Mouse (Mus musculus) spleen, adult 2 months (tissue): ENCODE data around the gene Fan1. TPM values are rescaled to one million over a fixed set of nuclear protein-coding genes. Genes with fewer than 3 reads are reported as not detected.

Experiments used
- DNase-seq, 2 experiments: peaks; one replicate each; pipeline versions ENCODE4 v3.0.0 to v3.0.0-alpha.2; 2012 to 2021; ENCODE audit warnings: low spot score in 2 of 2, low read depth in 1 of 2
- H3K27ac ChIP-seq: fragments of 200-500 bp; 2 replicates; pipeline ENCODE4 v1.5.1; 2012; ENCODE audit warnings: low read length, inconsistent platforms; ENCODE audit not compliant: insufficient read depth
- H3K27me3 ChIP-seq: fragments of 200-500 bp; 2 replicates; pipeline ENCODE4 v1.6.1; 2012; ENCODE audit warnings: mild to moderate bottlenecking, moderate library complexity, low read length, inconsistent platforms; ENCODE audit not compliant: control insufficient read depth, insufficient read depth
- H3K36me3 ChIP-seq: fragments of 200-500 bp; 2 replicates; pipeline ENCODE4 v1.6.1; 2012; ENCODE audit warnings: mild to moderate bottlenecking, low read length, inconsistent platforms; ENCODE audit not compliant: control insufficient read depth, insufficient read depth
- H3K4me1 ChIP-seq: fragments of 200-500 bp; 2 replicates; pipeline ENCODE4 v1.6.1; 2011; ENCODE audit warnings: inconsistent platforms; ENCODE audit not compliant: control insufficient read depth, insufficient read depth, insufficient read length
- H3K4me3 ChIP-seq: fragments of 200-500 bp; 2 replicates; pipeline ENCODE4 v1.5.1; 2011; ENCODE audit warnings: mild to moderate bottlenecking, inconsistent platforms; ENCODE audit not compliant: insufficient read depth, insufficient read length; ENCODE audit errors: extremely low read depth
- CTCF ChIP-seq: fragments of 200-500 bp; IDR thresholded peaks from 2 replicates; pipeline ENCODE4 v1.5.1; 2011; ENCODE audit warnings: mild to moderate bottlenecking, inconsistent platforms; ENCODE audit not compliant: insufficient read depth, insufficient read length, insufficient replicate concordance; ENCODE audit errors: extremely low read depth
- POLR2A ChIP-seq: fragments of 200-500 bp; IDR thresholded peaks from 2 replicates; pipeline ENCODE4 v1.6.1; 2011; ENCODE audit warnings: low read depth, low read length, inconsistent platforms
- WGBS: fragments of 180-500 bp; shearing (Covaris S2); methylation state at CpG from one replicate; pipeline ENCODE4 v1.1.7; 2018; 5-methylcytosine and 5-hydroxymethylcytosine counted together
- polyA plus RNA-seq: library from polyadenylated mRNA; depleted of rRNA; stranded (reverse); fragments of >200 nt; gene quantifications from 2 replicates; pipeline ENCODE4 v1.2.3, GENCODE M21; 2012

Fan1 gene
- polyA plus RNA-seq, 1 experiment, result 1.5 TPM

- Histone ChIP-seq H3K27me3 (no peaks in the 10 kb centered on the region), H3K4me1 (no peaks in the 10 kb centered on the region), H3K4me3 (no peak overlapping the region), H3K36me3 (peaks cover 11% of the 10 kb centered on the region), H3K27ac (no peak overlapping the region)
- no peak for TF ChIP-seq POLR2A
- TF ChIP-seq CTCF, result no peak
- 91% methylated on average over 1 of the region's 1 CpGs for WGBS
- DNase-seq, result no peak
Measured at GRCm38 (mm10) chr7:64347813-64348212, 26.1 kb downstream of the Fan1 start.

DNA sequence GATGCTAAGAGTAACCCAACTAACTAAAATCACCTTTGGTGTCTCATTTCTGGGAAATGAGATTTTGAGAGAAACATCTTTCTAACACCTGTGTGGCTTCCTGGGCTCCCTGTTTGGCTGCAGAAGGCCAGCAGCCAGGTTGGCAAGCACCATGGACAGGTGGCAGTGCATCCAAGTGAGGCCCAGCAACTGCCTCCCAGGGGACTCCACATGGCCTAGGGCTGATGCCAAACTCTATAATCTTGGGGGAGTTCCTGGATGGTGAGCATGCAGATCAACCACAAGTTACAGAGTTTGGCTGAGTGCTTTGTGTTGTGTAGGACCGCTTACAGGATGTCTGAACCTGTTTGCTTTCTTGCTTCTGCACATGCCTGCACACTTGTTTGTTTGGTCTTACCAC is 41.2 kb downstream of the Fan1 start:
- TF ChIP-seq POLR2A, result no peak
- no peak for TF ChIP-seq CTCF
- no peaks in the 10 kb centered on the region for H3K27me3 ChIP-seq
- H3K4me3 ChIP-seq, result no peak overlapping the region
- H3K27ac ChIP-seq, result no peak overlapping the region
- no peaks in the 10 kb centered on the region for H3K4me1 ChIP-seq
- WGBS, result 77% methylated on average over 1 of the region's 1 CpGs
- no peak for DNase-seq
- peaks cover 9% of the 10 kb centered on the region for H3K36me3 ChIP-seq

- Histone ChIP-seq H3K4me1 (no peaks in the 10 kb centered on the region), H3K27me3 (no peaks in the 10 kb centered on the region), H3K4me3 (no peak overlapping the region), H3K36me3 (peaks cover 5% of the 10 kb centered on the region; the same call in 1 of the 2 replicates), H3K27ac (no peak overlapping the region)
- no peak for DNase-seq
- 92% methylated on average over 3 of the region's 3 CpGs for WGBS
- TF ChIP-seq CTCF (no peak), POLR2A (no peak)
Measured at GRCm38 (mm10) chr7:64331309-64331708, 42.6 kb downstream of the Fan1 start.

- DNase-seq, result no peak
- WGBS, result 88% methylated on average over 4 of the region's 4 CpGs
- Histone ChIP-seq H3K27me3 (no peaks in the 10 kb centered on the region), H3K4me1 (no peaks in the 10 kb centered on the region), H3K4me3 (no peak overlapping the region), H3K27ac (no peak overlapping the region), H3K36me3 (0 out of 2 replicates have a peak, but pooled peaks cover 2% of the 10 kb centered on the region)
- TF ChIP-seq CTCF (no peak), POLR2A (no peak)
Measured at GRCm38 (mm10) chr7:64327486-64327885, 46.4 kb downstream of the Fan1 start.

DNA sequence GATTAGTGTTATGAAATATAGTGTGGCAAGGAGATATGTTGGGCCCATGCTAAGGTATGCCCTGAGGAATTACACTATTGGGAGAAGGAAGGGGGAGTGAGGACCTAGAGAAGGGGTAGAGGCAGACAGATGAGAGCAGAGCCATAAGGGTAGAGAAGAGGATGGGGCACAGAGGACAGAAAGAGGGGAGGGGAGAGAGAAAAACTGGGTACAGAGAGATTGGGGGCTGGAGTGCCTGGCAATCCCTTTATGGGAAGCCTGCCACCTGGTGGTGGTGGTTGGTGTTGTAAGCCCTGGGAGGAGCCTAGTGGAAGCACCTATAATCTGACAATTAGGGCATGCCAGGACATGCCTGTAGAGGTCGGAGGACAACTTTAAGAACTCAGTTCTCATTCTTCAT is 47.0 kb downstream of the Fan1 start:
- DNase-seq, result peak; percentile 61 to 80
- Histone ChIP-seq H3K4me3 (no peak overlapping the region), H3K4me1 (no peaks in the 10 kb centered on the region), H3K36me3 (0 out of 2 replicates have a peak, but pooled peaks cover 2% of the 10 kb centered on the region), H3K27ac (no peak overlapping the region), H3K27me3 (no peaks in the 10 kb centered on the region)
- WGBS, result 6% methylated on average over 1 of the region's 1 CpGs
- TF ChIP-seq POLR2A (no peak), CTCF (peak; percentile 76; the same call in 1 of the 2 replicates)

- no peak for TF ChIP-seq POLR2A
- no peak for TF ChIP-seq CTCF
- H3K4me1 ChIP-seq, result no peaks in the 10 kb centered on the region
- no peak overlapping the region for H3K27ac ChIP-seq
- DNase-seq, result no peak
- H3K27me3 ChIP-seq, result no peaks in the 10 kb centered on the region
- 89% methylated on average over 4 of the region's 4 CpGs for WGBS
- H3K36me3 ChIP-seq, result peaks cover 6% of the 10 kb centered on the region
- H3K4me3 ChIP-seq, result no peak overlapping the region
Measured at GRCm38 (mm10) chr7:64321658-64322057, 52.2 kb downstream of the Fan1 start.

- DNase-seq, result no peak
- no peak for TF ChIP-seq CTCF
- no peak for TF ChIP-seq POLR2A
- no peaks in the 10 kb centered on the region for H3K4me1 ChIP-seq
- 97% methylated on average over 5 of the region's 5 CpGs for WGBS
- no peaks in the 10 kb centered on the region for H3K27me3 ChIP-seq
- peaks cover 6% of the 10 kb centered on the region for H3K36me3 ChIP-seq
- H3K27ac ChIP-seq, result no peak overlapping the region
- H3K4me3 ChIP-seq, result no peak overlapping the region
Measured at GRCm38 (mm10) chr7:64321125-64321524, 52.8 kb downstream of the Fan1 start.
